Mouse (Mus musculus): Measurements from ENCODE around the gene S1pr3.

Gene S1pr3

DNA sequence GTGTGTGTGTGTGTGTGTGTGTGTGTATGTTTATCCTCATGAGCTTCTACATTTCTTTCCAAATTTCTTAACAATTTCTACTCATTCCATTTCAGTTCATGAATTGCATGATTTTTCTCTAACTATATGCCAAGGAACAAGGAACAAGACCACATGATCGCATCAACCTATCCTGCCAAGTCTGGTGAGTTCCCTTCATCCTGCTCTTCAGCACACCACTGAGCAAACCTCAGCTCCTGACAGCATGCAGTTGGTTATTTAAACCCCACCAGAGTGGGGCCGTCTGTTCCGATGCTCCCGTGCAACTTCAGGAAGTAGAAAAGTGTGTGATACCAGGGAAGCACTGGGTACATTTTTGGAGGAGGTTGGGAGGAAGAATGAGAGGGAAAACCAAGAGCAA is 38.1 kb downstream of the S1pr3 start:
- no peak for DNase-seq (ENCODE audit: low read depth, low spot score)

GRCm38 (mm10) chr13:51456190-51456878 is 47.9 kb downstream of the S1pr3 start:
- peak; percentile 32 for DNase-seq (ENCODE audit: low read depth, low spot score)

DNA sequence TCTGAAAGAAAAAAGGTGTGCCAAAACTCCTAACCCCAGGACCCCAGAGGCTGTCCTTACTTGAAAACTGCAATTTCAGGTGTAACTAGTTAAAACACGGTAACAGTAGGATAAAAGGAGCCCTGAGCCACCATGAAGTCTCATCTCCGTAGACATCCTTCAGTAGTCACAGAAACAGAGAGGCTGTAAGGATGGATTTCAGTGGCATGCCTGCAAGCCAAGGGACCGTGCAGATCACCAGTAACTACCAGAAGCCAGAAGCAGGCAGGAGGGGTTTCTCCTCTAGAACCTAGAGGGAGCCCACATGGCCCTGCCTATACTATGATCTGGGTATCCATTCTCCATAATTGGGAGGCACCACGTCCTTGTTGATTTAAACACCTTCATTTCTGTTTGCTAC is 55.9 kb downstream of the S1pr3 start:
- DNase-seq (ENCODE audit: low read depth, low spot score), result no peak

DNA sequence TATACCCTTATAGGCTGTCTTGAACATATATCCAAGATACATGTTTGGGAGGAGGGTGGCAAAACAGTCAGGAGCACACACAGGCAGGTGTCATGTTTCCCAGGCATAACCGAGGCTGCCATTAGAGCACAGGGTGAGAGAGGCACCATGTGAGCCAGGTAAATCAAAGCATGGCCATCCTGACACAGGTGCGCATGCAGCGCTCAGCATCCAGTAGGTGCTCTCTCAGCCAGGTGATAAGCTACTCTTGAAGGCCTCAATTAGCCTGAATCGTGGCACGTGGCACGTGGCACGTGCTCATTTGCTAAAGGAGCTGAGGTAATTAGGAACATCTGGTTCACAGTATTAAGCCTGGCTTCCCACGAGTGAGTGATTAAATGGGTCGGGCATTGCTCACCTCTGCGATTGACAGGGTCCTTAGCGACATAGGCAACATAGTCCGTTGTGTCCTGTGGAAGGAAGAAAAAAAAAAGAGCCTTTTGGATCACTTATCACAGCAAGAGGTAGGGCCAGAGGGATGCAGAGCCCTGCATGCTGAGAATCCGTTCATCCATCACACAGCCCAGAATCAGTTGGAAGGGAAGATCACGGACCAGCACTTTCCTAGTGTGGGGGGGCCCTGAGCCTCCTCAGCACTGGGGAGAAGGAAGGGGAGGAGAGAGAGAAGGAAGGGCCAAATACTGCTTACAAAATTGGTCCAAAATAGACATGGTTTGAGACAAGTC is 57.8 kb downstream of the S1pr3 start:
- DNase-seq (ENCODE audit: low read depth, low spot score), result peak; percentile 33

DNA sequence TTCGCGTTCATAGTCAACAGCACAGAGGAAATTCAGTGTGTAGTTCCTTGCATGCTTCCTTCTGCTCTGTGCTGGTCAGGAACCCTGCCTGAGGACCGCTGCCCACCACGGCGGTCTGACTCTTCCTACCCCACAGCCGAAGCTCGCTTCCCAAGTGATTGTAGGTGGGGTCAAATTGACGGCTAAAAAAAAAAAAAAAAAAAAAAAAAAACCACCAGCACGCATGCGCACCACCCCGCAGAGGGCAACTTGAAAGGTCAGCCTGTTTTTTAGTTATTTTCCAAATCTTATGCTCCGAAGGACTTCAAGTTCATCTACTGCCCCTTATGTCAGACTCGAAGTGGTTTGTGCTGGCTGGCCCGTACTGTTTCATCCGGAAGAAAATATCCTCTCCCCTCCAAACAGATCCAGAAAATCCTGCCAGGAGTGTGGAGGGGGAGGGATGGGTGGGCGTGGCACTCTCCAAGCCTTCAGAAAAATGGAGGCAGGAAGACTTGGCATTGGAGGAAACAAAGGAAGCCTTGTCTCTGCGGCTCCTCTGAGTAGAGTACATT is 60.3 kb downstream of the S1pr3 start:
- DNase-seq (ENCODE audit: low read depth, low spot score), result no peak

Data from forelimb bud, embryonic 11.5 days (tissue).